Mouse (Mus musculus) liver, adult (tissue): ENCODE measurements around the gene Wdr95.

Experiments
- GATA4 ChIP-seq: IDR thresholded peaks from 2 replicates; pipeline ENCODE4 v1.6.1; 2014; ENCODE audit warnings: mild to moderate bottlenecking, low read length; ENCODE audit not compliant: insufficient replicate concordance

The Wdr95 gene

GRCm38 (mm10) chr5:149622644-149623043, 94.2 kb downstream of the Wdr95 start:
- no peak for TF ChIP-seq GATA4

GRCm38 (mm10) chr5:149623815-149624675, 95.6 kb downstream of the Wdr95 start:
- peak; percentile 59; the same call in 1 of the 2 replicates for TF ChIP-seq GATA4

GRCm38 (mm10) chr5:149625547-149625946, 97.1 kb downstream of the Wdr95 start:
- no peak for TF ChIP-seq GATA4

- no peak for TF ChIP-seq GATA4
Measured at GRCm38 (mm10) chr5:149634409-149635035, 106.0 kb downstream of the Wdr95 start.

- no peak for TF ChIP-seq GATA4
Measured at GRCm38 (mm10) chr5:149635556-149635955, 107.1 kb downstream of the Wdr95 start.

- peak; percentile 6; the same call in 1 of the 2 replicates for TF ChIP-seq GATA4
Measured at GRCm38 (mm10) chr5:149636075-149636920, 107.8 kb downstream of the Wdr95 start, which contains the start of gene Hsph1. Hsph1 (minus strand) TSS chr5:149636376.

GRCm38 (mm10) chr5:149637306-149637705, 108.8 kb downstream of the Wdr95 start:
- no peak for TF ChIP-seq GATA4

- no peak for TF ChIP-seq GATA4
Measured at GRCm38 (mm10) chr5:149641277-149641892, 112.9 kb downstream of the Wdr95 start.

GRCm38 (mm10) chr5:149642366-149642765, 113.9 kb downstream of the Wdr95 start:
- TF ChIP-seq GATA4 = no peak

- no peak for TF ChIP-seq GATA4
Measured at GRCm38 (mm10) chr5:149642783-149643509, 114.5 kb downstream of the Wdr95 start.

- TF ChIP-seq GATA4 = no peak
Measured at GRCm38 (mm10) chr5:149647367-149648115, 119.1 kb downstream of the Wdr95 start.

- TF ChIP-seq GATA4 = no peak
Measured at GRCm38 (mm10) chr5:149648196-149648595, 119.7 kb downstream of the Wdr95 start.

- no peak for TF ChIP-seq GATA4
Measured at GRCm38 (mm10) chr5:149648895-149649406, 120.5 kb downstream of the Wdr95 start.
